Mouse (Mus musculus): ENCODE results near the gene Igf2r. TPM values are rescaled to one million over a fixed set of nuclear protein-coding genes. Genes with fewer than 3 reads are reported as not detected.

Igf2r gene
- 20.0 and 20.5 TPM in 2 replicates for polyA plus RNA-seq (2016; fragmentation: Nextera tagmentation; extraction: Ambion mirVana)

- DNase-seq (ENCODE audit: extremely low spot score, low spot score): peak; percentile 89
- H3K36me3 ChIP-seq (replicated peaks): peaks cover 30% of the 10 kb centered on the region
- WGBS: 10% methylated on average over 65 of the region's 67 CpGs
Measured at GRCm38 (mm10) chr17:12769380-12769921, at the start of gene Igf2r. Gene Igf2r (minus strand): TSS chr17:12769664.

GRCm38 (mm10) chr17:12815885-12816284 is 46.4 kb upstream of the Igf2r start:
- H3K4me3 ChIP-seq: no peak overlapping the region
- no peaks in the 10 kb centered on the region for H3K4me1 ChIP-seq
- no peak overlapping the region for H3K27ac ChIP-seq
- peaks cover 51% of the 10 kb centered on the region for H3K36me3 ChIP-seq (replicated peaks)
- H3K9me3 ChIP-seq: peaks cover 28% of the 10 kb centered on the region
- no peak for DNase-seq (ENCODE audit: extremely low spot score, low spot score)
- no peaks in the 10 kb centered on the region for H3K27me3 ChIP-seq (ENCODE audit: poor library complexity, severe bottlenecking)
- WGBS: 90% methylated on average over 4 of the region's 4 CpGs

More at GRCm38 (mm10) chr17:12769380-12769921, at the start of gene Igf2r:
- H3K9me3 ChIP-seq: 0 out of 2 replicates have a peak, but pooled peaks cover 2% of the 10 kb centered on the region
- peaks cover 6% of the 10 kb centered on the region for H3K27me3 ChIP-seq (ENCODE audit: poor library complexity, severe bottlenecking)
- H3K4me3 ChIP-seq: peak within 1 kb of the TSS; percentile 92
- peaks cover 46% of the 10 kb centered on the region for H3K4me1 ChIP-seq
- peak within 1 kb of the TSS; percentile 92 for H3K27ac ChIP-seq

GRCm38 (mm10) chr17:12814502-12814901 is 45.0 kb upstream of the Igf2r start:
- H3K4me3 ChIP-seq: no peak overlapping the region
- H3K36me3 ChIP-seq (replicated peaks): peaks cover 44% of the 10 kb centered on the region
- H3K27ac ChIP-seq: no peak overlapping the region
- H3K4me1 ChIP-seq: peaks cover 8% of the 10 kb centered on the region
- peaks cover 14% of the 10 kb centered on the region; the same call in 1 of the 2 replicates for H3K9me3 ChIP-seq
- no peak for DNase-seq (ENCODE audit: extremely low spot score, low spot score)
- no peaks in the 10 kb centered on the region for H3K27me3 ChIP-seq (ENCODE audit: poor library complexity, severe bottlenecking)
- 90% methylated on average over 3 of the region's 3 CpGs for WGBS

DNA sequence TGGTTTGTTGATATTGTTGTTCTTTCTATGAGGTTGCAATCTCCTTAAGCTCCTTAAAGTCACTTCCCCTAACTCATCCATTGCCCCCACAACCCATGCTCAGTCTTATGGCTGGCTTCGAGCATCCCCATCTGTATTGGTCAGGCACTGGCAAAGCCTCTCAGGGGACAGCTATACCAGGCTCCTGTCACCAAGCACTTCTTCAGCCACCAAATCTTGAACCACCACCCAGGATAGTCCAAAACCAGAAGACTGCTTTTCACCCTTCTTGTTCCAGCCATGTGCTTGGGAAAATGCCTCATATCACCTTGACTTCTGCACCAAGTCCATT is 41.5 kb upstream of the Igf2r start:
- no peak for DNase-seq (ENCODE audit: extremely low spot score, low spot score)
- peak overlapping the region; percentile 53; the same call in 1 of the 2 replicates for H3K27ac ChIP-seq
- H3K36me3 ChIP-seq (replicated peaks): peaks cover 16% of the 10 kb centered on the region
- no peaks in the 10 kb centered on the region for H3K9me3 ChIP-seq
- no peak overlapping the region for H3K4me3 ChIP-seq
- peaks cover 8% of the 10 kb centered on the region for H3K4me1 ChIP-seq
- no peaks in the 10 kb centered on the region for H3K27me3 ChIP-seq (ENCODE audit: poor library complexity, severe bottlenecking)
- WGBS: 95% methylated on average over 1 of the region's 1 CpGs

DNA sequence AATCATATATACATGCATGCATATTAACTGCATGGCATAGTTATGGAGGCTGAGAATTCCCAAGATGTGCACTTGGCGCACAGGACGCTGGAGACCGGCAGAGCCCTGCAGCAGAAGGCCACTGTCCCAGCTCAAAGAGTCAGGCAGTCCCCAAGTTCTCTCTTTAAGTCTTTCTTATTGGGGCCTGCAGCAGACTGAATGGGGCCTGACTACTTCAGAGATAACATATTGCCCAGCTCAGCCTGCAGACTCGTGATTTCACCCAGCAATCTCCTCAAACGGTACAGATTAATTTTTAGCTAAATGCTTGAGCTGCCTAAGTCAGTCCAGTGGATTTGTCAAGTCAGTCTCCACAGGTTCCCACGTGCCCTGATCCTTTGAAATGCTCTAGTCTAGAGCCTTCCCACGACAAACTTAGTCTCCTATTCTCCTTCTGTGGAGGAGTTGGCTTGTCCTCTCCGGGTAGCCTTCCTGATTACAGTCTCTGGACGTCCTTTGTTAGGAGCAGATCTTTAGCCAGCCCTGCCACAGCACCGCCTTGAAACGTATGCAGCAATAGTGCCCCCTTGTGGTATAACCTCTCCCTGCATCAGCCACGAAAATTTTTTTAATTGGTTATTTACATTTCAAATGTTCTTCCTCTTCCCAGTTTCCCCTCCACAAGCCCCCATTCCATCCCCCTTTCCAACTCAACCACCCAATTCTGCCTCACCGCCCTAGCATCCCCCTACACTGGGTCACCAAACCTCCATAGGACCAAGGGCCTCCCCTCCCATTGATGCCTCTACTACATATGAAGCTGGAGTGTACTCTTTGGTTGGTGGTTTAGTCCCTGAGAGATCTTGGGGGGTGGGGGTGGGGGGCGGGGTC is 40.9 kb upstream of the Igf2r start:
- no peaks in the 10 kb centered on the region for H3K9me3 ChIP-seq
- DNase-seq (ENCODE audit: extremely low spot score, low spot score): peak; percentile 69
- peaks cover 11% of the 10 kb centered on the region for H3K36me3 ChIP-seq (replicated peaks)
- H3K27me3 ChIP-seq (ENCODE audit: poor library complexity, severe bottlenecking): no peaks in the 10 kb centered on the region
- H3K4me1 ChIP-seq: peaks cover 8% of the 10 kb centered on the region
- H3K27ac ChIP-seq: peak overlapping the region; percentile 82
- no peak overlapping the region for H3K4me3 ChIP-seq
- WGBS: 31% methylated on average over 14 of the region's 14 CpGs

DNA sequence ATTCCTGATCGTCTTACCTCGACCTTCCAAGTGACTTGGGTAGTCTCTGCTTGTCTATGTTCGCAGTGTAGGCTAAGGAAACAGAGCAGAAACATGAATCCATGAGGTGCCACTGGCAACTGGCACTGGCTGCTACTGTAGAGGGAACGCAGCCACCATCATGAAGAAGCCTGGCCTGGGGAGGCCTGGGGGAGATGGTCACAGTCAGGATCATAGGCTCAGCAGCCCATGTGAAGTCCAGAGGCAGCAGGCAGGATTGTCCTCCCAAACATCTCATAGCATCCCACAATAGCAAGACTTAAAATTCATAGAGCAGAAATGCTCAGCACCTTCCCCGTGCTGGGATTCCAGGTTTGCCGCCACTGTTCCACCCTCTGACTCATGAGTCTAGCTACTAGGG is 39.4 kb upstream of the Igf2r start:
- DNase-seq (ENCODE audit: extremely low spot score, low spot score): no peak
- Histone ChIP-seq H3K4me3 (no peak overlapping the region), H3K36me3 (replicated peaks) (no peaks in the 10 kb centered on the region), H3K4me1 (peaks cover 8% of the 10 kb centered on the region), H3K27me3 (ENCODE audit: poor library complexity, severe bottlenecking) (no peaks in the 10 kb centered on the region), H3K27ac (no peak overlapping the region), H3K9me3 (no peaks in the 10 kb centered on the region)
- 95% methylated on average over 6 of the region's 6 CpGs for WGBS

GRCm38 (mm10) chr17:12804584-12805445 is 35.4 kb upstream of the Igf2r start:
- H3K4me3 ChIP-seq: no peak overlapping the region
- no peak overlapping the region for H3K27ac ChIP-seq
- DNase-seq (ENCODE audit: extremely low spot score, low spot score): no peak
- no peaks in the 10 kb centered on the region for H3K36me3 ChIP-seq (replicated peaks)
- no peaks in the 10 kb centered on the region for H3K4me1 ChIP-seq
- H3K27me3 ChIP-seq (ENCODE audit: poor library complexity, severe bottlenecking): no peaks in the 10 kb centered on the region
- no peaks in the 10 kb centered on the region for H3K9me3 ChIP-seq

DNA sequence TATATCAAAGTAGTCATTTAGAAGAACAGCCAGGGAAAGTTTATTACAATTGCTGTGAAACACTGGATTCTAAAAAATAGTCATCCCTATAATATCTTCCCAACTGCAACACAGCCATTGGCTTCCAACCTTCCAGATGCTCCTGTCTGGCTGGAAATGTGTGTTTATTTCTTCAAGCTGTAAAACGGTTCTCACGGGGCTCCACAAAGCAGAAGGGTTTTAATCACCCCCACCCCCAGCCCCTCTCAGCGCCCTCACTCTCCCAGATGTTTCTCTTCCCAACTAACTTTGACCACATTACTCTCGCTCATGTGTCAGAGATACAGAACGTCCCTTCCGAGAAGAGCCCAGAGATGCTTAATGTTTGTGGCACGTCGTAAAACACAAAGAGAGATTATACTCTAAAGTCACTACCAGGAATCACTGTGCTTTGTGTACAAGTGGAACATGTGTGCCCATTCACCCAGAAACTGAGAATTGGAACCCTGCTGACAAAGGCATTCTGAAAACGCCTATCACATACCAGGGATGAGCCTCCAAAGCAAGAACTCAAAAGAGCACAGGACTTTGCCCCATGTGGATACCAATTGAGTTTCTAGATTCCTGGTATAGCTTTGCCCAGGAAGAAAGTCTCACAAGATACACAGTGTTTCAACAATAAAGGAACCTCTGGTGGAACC is 32.5 kb upstream of the Igf2r start:
- H3K4me3 ChIP-seq: no peak overlapping the region
- H3K4me1 ChIP-seq: no peaks in the 10 kb centered on the region
- no peak for DNase-seq (ENCODE audit: extremely low spot score, low spot score)
- no peak overlapping the region for H3K27ac ChIP-seq
- no peaks in the 10 kb centered on the region for H3K27me3 ChIP-seq (ENCODE audit: poor library complexity, severe bottlenecking)
- 67% methylated on average over 9 of the region's 9 CpGs for WGBS
- no peaks in the 10 kb centered on the region for H3K36me3 ChIP-seq (replicated peaks)
- no peaks in the 10 kb centered on the region for H3K9me3 ChIP-seq

DNA sequence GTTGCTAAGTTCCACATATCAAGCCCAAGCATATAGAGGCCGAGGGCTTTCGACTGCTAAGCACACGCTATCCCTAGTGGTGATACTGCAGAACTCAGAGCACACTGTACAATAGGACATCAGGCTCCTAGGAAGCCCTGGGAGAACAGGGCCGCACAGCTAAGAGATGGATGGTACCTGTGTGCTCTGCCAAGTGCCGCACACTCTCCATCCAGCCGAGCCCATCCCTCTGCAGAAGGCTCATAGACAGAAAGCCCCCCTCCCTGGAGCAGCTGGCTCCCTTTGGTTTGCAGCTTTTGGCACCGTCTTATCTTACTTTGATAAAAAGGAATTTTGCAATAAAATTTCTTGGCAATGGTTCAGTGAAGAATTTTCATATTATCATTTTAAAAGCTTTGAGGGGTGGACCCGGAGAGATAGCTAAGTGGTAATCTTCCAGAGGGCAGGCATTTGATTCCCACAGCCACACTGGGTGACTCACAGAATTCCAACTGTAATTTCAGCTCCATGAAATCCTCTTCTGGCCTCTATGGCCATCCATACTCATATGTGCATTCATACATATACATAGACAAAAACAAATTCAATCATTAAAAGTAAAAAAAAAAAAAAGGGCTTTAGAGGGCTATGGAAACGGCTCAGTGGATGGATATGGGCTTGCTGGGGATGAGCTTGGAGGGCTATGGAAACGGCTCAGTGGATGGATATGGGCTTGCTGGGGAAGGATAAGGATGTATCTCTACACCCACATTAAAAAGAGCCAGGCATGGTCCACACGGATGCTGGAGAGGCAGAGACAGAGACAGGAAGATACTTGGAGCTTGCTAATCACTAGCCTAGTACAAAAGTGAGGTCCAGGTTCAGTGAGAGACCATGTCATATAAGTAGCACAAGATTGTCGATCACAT is 30.2 kb upstream of the Igf2r start:
- Histone ChIP-seq H3K4me3 (no peak overlapping the region), H3K9me3 (no peaks in the 10 kb centered on the region), H3K4me1 (0 out of 2 replicates have a peak, but pooled peaks cover 4% of the 10 kb centered on the region)

GRCm38 (mm10) chr17:12798571-12798970 is 29.1 kb upstream of the Igf2r start:
- H3K27me3 ChIP-seq (ENCODE audit: poor library complexity, severe bottlenecking): no peaks in the 10 kb centered on the region
- H3K9me3 ChIP-seq: no peaks in the 10 kb centered on the region
- WGBS: 95% methylated on average over 3 of the region's 3 CpGs
- H3K4me1 ChIP-seq: peaks cover 7% of the 10 kb centered on the region; the same call in 1 of the 2 replicates
- no peak for DNase-seq (ENCODE audit: extremely low spot score, low spot score)
- no peak overlapping the region for H3K27ac ChIP-seq
- no peaks in the 10 kb centered on the region for H3K36me3 ChIP-seq (replicated peaks)
- no peak overlapping the region for H3K4me3 ChIP-seq

More for the DNA sequence above, 30.2 kb upstream of the Igf2r start:
- Histone ChIP-seq H3K27ac (no peak overlapping the region), H3K27me3 (ENCODE audit: poor library complexity, severe bottlenecking) (no peaks in the 10 kb centered on the region), H3K36me3 (replicated peaks) (no peaks in the 10 kb centered on the region)
- 92% methylated on average over 12 of the region's 12 CpGs for WGBS
- no peak for DNase-seq (ENCODE audit: extremely low spot score, low spot score)

- Histone ChIP-seq H3K4me1 (peaks cover 9% of the 10 kb centered on the region), H3K27ac (no peak overlapping the region), H3K27me3 (ENCODE audit: poor library complexity, severe bottlenecking) (no peaks in the 10 kb centered on the region), H3K4me3 (no peak overlapping the region), H3K9me3 (no peaks in the 10 kb centered on the region), H3K36me3 (replicated peaks) (no peaks in the 10 kb centered on the region)
- 80% methylated on average over 3 of the region's 3 CpGs for WGBS
- no peak for DNase-seq (ENCODE audit: extremely low spot score, low spot score)
Measured at GRCm38 (mm10) chr17:12797427-12798029, 28.1 kb upstream of the Igf2r start.

Data from forebrain, embryonic 10.5 days (tissue).